Mouse (Mus musculus) liver, embryonic 15.5 days (tissue): ENCODE measurements around the gene Gm20388. TPM values are rescaled to one million over a fixed set of nuclear protein-coding genes. Genes with fewer than 3 reads are reported as not detected.

ENCODE experiments used
- ATAC-seq: fragments of 200-750 bp; cut with Nextera tagmentation; 2 replicates; pipeline ENCODE4 v1.8.0; 2017; ENCODE audit warnings: moderate number of reproducible peaks, mild to moderate bottlenecking, moderate library complexity; ENCODE audit not compliant: insufficient read depth
- H3K27ac ChIP-seq: fragments of 300-500 bp; sonication (generic); replicated peaks from 2 replicates; pipeline ENCODE4 v1.5.1; 2015; ENCODE audit warnings: mild to moderate bottlenecking, inconsistent platforms
- H3K27me3 ChIP-seq: fragments of 300-500 bp; sonication (generic); 2 replicates; pipeline ENCODE4 v1.6.1; 2015; ENCODE audit warnings: mild to moderate bottlenecking, inconsistent platforms
- H3K36me3 ChIP-seq: fragments of 300-500 bp; sonication (generic); replicated peaks from 2 replicates; pipeline ENCODE4 v1.6.1; 2015; ENCODE audit warnings: moderate library complexity, mild to moderate bottlenecking, inconsistent platforms
- H3K4me1 ChIP-seq: fragments of 300-500 bp; sonication (generic); replicated peaks from 2 replicates; pipeline ENCODE4 v1.6.1; 2015; ENCODE audit warnings: inconsistent platforms
- H3K4me2 ChIP-seq: fragments of 300-500 bp; sonication (generic); 2 replicates; pipeline ENCODE4 v1.6.1; 2015; ENCODE audit warnings: moderate library complexity, mild to moderate bottlenecking, inconsistent platforms
- H3K4me3 ChIP-seq: fragments of 300-500 bp; sonication (generic); replicated peaks from 2 replicates; pipeline ENCODE4 v1.5.1; 2015; ENCODE audit warnings: mild to moderate bottlenecking, inconsistent platforms
- H3K9ac ChIP-seq: fragments of 300-500 bp; sonication (generic); 2 replicates; pipeline ENCODE4 v1.6.1; 2015; ENCODE audit warnings: moderate library complexity, mild to moderate bottlenecking, inconsistent platforms
- H3K9me3 ChIP-seq: fragments of 300-500 bp; sonication (generic); replicated peaks from 2 replicates; pipeline ENCODE4 v1.6.1; 2016; ENCODE audit warnings: inconsistent platforms
- WGBS: fragments of 180-500 bp; shearing (Covaris S2); methylation state at CpG from one replicate; pipeline ENCODE4 v1.1.7; 2015; ENCODE audit warnings: mixed read lengths; ENCODE audit not compliant: insufficient replicate concordance; 5-methylcytosine and 5-hydroxymethylcytosine counted together
- polyA plus RNA-seq: library from polyadenylated mRNA; unstranded; fragments of >200 nt; fragmentation: Nextera tagmentation; extraction: Ambion mirVana; gene quantifications from 2 replicates; pipeline ENCODE4 v1.2.1, GENCODE M21; 2015

Gm20388 gene
- polyA plus RNA-seq, 1 experiment from 2014 or later = not detected

- H3K36me3 ChIP-seq = no peaks in the 10 kb centered on the region; the same call in 1 of the 2 replicates
- no peak overlapping the region for H3K4me2 ChIP-seq
- H3K27ac ChIP-seq = no peak overlapping the region
- no peak overlapping the region for H3K9ac ChIP-seq
- ATAC-seq = no peak
- no peaks in the 10 kb centered on the region for H3K27me3 ChIP-seq
- H3K4me1 ChIP-seq = peaks cover 75% of the 10 kb centered on the region
- H3K4me3 ChIP-seq = no peak overlapping the region
- 75% methylated on average over 5 of the region's 5 CpGs for WGBS
- H3K9me3 ChIP-seq = no peaks in the 10 kb centered on the region
These were observed 3095.2 kb downstream of the Gm20388 start for GRCm38 (mm10) chr8:123005805-123006204.

GRCm38 (mm10) chr8:123011321-123011720 lies 3100.7 kb downstream of the Gm20388 start:
- ATAC-seq = no peak
- peaks cover 13% of the 10 kb centered on the region for H3K36me3 ChIP-seq
- no peak overlapping the region for H3K4me2 ChIP-seq
- H3K9me3 ChIP-seq = no peaks in the 10 kb centered on the region
- no peaks in the 10 kb centered on the region for H3K27me3 ChIP-seq
- H3K9ac ChIP-seq = no peak overlapping the region
- H3K4me3 ChIP-seq = no peak overlapping the region
- H3K4me1 ChIP-seq = peaks cover 58% of the 10 kb centered on the region
- H3K27ac ChIP-seq = no peak overlapping the region

GRCm38 (mm10) chr8:123014429-123014828 lies 3103.8 kb downstream of the Gm20388 start:
- H3K4me3 ChIP-seq = no peak overlapping the region
- H3K27ac ChIP-seq = no peak overlapping the region
- no peak overlapping the region for H3K4me2 ChIP-seq
- peaks cover 60% of the 10 kb centered on the region for H3K4me1 ChIP-seq
- no peaks in the 10 kb centered on the region for H3K9me3 ChIP-seq
- H3K27me3 ChIP-seq = no peaks in the 10 kb centered on the region
- ATAC-seq = no peak
- WGBS = 78% methylated on average over 7 of the region's 7 CpGs
- H3K36me3 ChIP-seq = peaks cover 20% of the 10 kb centered on the region
- H3K9ac ChIP-seq = no peak overlapping the region

- H3K4me1 ChIP-seq = peaks cover 62% of the 10 kb centered on the region
- no peak overlapping the region for H3K4me3 ChIP-seq
- ATAC-seq = no peak
- H3K9ac ChIP-seq = no peak overlapping the region
- H3K4me2 ChIP-seq = no peak overlapping the region
- H3K36me3 ChIP-seq = peaks cover 20% of the 10 kb centered on the region
- no peak overlapping the region for H3K27ac ChIP-seq
- 27% methylated on average over 3 of the region's 3 CpGs for WGBS
- no peaks in the 10 kb centered on the region for H3K27me3 ChIP-seq
- H3K9me3 ChIP-seq = no peaks in the 10 kb centered on the region
These were observed 3104.4 kb downstream of the Gm20388 start for GRCm38 (mm10) chr8:123015074-123015473.

GRCm38 (mm10) chr8:123017143-123017542 lies 3106.5 kb downstream of the Gm20388 start:
- H3K4me1 ChIP-seq = peaks cover 65% of the 10 kb centered on the region
- no peak overlapping the region for H3K9ac ChIP-seq
- no peaks in the 10 kb centered on the region for H3K9me3 ChIP-seq
- H3K36me3 ChIP-seq = peaks cover 20% of the 10 kb centered on the region
- H3K27ac ChIP-seq = no peak overlapping the region
- H3K4me3 ChIP-seq = no peak overlapping the region
- H3K27me3 ChIP-seq = no peaks in the 10 kb centered on the region
- WGBS = 87% methylated on average over 4 of the region's 4 CpGs
- H3K4me2 ChIP-seq = no peak overlapping the region
- no peak for ATAC-seq

GRCm38 (mm10) chr8:123018484-123019164 lies 3108.0 kb downstream of the Gm20388 start:
- no peak overlapping the region for H3K9ac ChIP-seq
- ATAC-seq = peak; percentile 16; the same call in 1 of the 2 replicates
- WGBS = 73% methylated on average over 4 of the region's 4 CpGs
- H3K27ac ChIP-seq = no peak overlapping the region
- peaks cover 13% of the 10 kb centered on the region for H3K36me3 ChIP-seq
- no peaks in the 10 kb centered on the region for H3K27me3 ChIP-seq
- peaks cover 71% of the 10 kb centered on the region for H3K4me1 ChIP-seq
- H3K9me3 ChIP-seq = no peaks in the 10 kb centered on the region
- no peak overlapping the region for H3K4me3 ChIP-seq
- no peak overlapping the region for H3K4me2 ChIP-seq

- peaks cover 11% of the 10 kb centered on the region; the same call in 1 of the 2 replicates for H3K36me3 ChIP-seq
- no peak overlapping the region for H3K9ac ChIP-seq
- H3K27me3 ChIP-seq = no peaks in the 10 kb centered on the region
- ATAC-seq = no peak
- no peak overlapping the region for H3K27ac ChIP-seq
- 71% methylated on average over 2 of the region's 2 CpGs for WGBS
- H3K4me3 ChIP-seq = no peak overlapping the region
- no peak overlapping the region for H3K4me2 ChIP-seq
- H3K4me1 ChIP-seq = peaks cover 65% of the 10 kb centered on the region
- no peaks in the 10 kb centered on the region for H3K9me3 ChIP-seq
These were observed 3109.4 kb downstream of the Gm20388 start for GRCm38 (mm10) chr8:123020084-123020483.

- Histone ChIP-seq H3K9me3 (no peaks in the 10 kb centered on the region), H3K27me3 (no peaks in the 10 kb centered on the region), H3K4me2 (no peak overlapping the region), H3K4me3 (no peak overlapping the region), H3K4me1 (peaks cover 69% of the 10 kb centered on the region), H3K9ac (no peak overlapping the region), H3K27ac (peak overlapping the region; percentile 39), H3K36me3 (peaks cover 6% of the 10 kb centered on the region; the same call in 1 of the 2 replicates)
- 56% methylated on average over 2 of the region's 2 CpGs for WGBS
- ATAC-seq = peak; percentile 38; the same call in 1 of the 2 replicates
These were observed 3110.2 kb downstream of the Gm20388 start for GRCm38 (mm10) chr8:123020859-123021258.

GRCm38 (mm10) chr8:123021259-123021658 lies 3110.6 kb downstream of the Gm20388 start:
- 62% methylated on average over 1 of the region's 1 CpGs for WGBS
- no peak overlapping the region for H3K4me2 ChIP-seq
- H3K4me3 ChIP-seq = no peak overlapping the region
- peaks cover 6% of the 10 kb centered on the region; the same call in 1 of the 2 replicates for H3K36me3 ChIP-seq
- no peaks in the 10 kb centered on the region for H3K9me3 ChIP-seq
- no peak overlapping the region; the same call in 1 of the 2 replicates for H3K9ac ChIP-seq
- peak; percentile 70 for ATAC-seq
- peaks cover 73% of the 10 kb centered on the region for H3K4me1 ChIP-seq
- H3K27ac ChIP-seq = peak overlapping the region; percentile 65
- H3K27me3 ChIP-seq = no peaks in the 10 kb centered on the region

- Histone ChIP-seq H3K4me1 (peaks cover 68% of the 10 kb centered on the region), H3K36me3 (no peaks in the 10 kb centered on the region), H3K27me3 (no peaks in the 10 kb centered on the region), H3K27ac (no peak overlapping the region), H3K4me2 (no peak overlapping the region), H3K4me3 (no peak overlapping the region), H3K9ac (no peak overlapping the region), H3K9me3 (no peaks in the 10 kb centered on the region)
- no peak for ATAC-seq
- WGBS = 72% methylated on average over 3 of the region's 3 CpGs
These were observed 3112.1 kb downstream of the Gm20388 start for GRCm38 (mm10) chr8:123022727-123023126.

- Histone ChIP-seq H3K9me3 (no peaks in the 10 kb centered on the region), H3K4me3 (no peak overlapping the region), H3K27ac (no peak overlapping the region), H3K4me2 (no peak overlapping the region), H3K4me1 (peaks cover 63% of the 10 kb centered on the region), H3K27me3 (no peaks in the 10 kb centered on the region), H3K36me3 (no peaks in the 10 kb centered on the region), H3K9ac (no peak overlapping the region)
- no peak for ATAC-seq
- 86% methylated on average over 2 of the region's 2 CpGs for WGBS
These were observed 3113.6 kb downstream of the Gm20388 start for GRCm38 (mm10) chr8:123024226-123024625.

- 64% methylated on average over 3 of the region's 3 CpGs for WGBS
- Histone ChIP-seq H3K9me3 (no peaks in the 10 kb centered on the region), H3K36me3 (no peaks in the 10 kb centered on the region), H3K4me2 (no peak overlapping the region), H3K4me1 (peaks cover 54% of the 10 kb centered on the region), H3K4me3 (no peak overlapping the region), H3K27ac (no peak overlapping the region), H3K9ac (no peak overlapping the region), H3K27me3 (no peaks in the 10 kb centered on the region)
- ATAC-seq = no peak
These were observed 3115.3 kb downstream of the Gm20388 start for GRCm38 (mm10) chr8:123025951-123026351.
